Mouse (Mus musculus) frontal cortex, adult 2 months (tissue): ENCODE data around the gene Zmat3. TPM values are rescaled to one million over a fixed set of nuclear protein-coding genes. Genes with fewer than 3 reads are reported as not detected.

Source experiments
- polyA plus RNA-seq: library from polyadenylated mRNA; depleted of rRNA; stranded (reverse); fragments of >200 nt; gene quantifications from 2 replicates; pipeline ENCODE4 v1.2.3, GENCODE M21; 2012; rRNA removed

Zmat3 gene
- polyA plus RNA-seq, 1 experiment, result 37.7 TPM

Other genes with a start within 250 kb of the Zmat3 start
- 20.1 and 23.4 TPM in 2 replicates for gene Pik3ca, start 31.7 kb upstream of the Zmat3 start, polyA plus RNA-seq
- 0.04 and 0.19 TPM in 2 replicates for gene Kcnmb3, start 126.2 kb upstream of the Zmat3 start, polyA plus RNA-seq
- 54.9 and 57.8 TPM in 2 replicates for gene Zfp639, start 144.2 kb upstream of the Zmat3 start, polyA plus RNA-seq
- gene Mfn1, start 163.5 kb upstream of the Zmat3 start, polyA plus RNA-seq, result 107 and 127 TPM in 2 replicates